Mouse (Mus musculus) E14TG2a.4 (cell line): Measurements from ENCODE around the gene Rex1bd.

Experiments used
- CTCF ChIP-seq: conservative IDR thresholded peaks from 2 replicates; pipeline ENCODE4 v1.5.1; 2014; ENCODE audit warnings: low read length
- POU5F1 ChIP-seq: IDR thresholded peaks from 2 replicates; pipeline ENCODE4 v1.6.1; 2014; ENCODE audit warnings: low read length, borderline replicate concordance

DNA sequence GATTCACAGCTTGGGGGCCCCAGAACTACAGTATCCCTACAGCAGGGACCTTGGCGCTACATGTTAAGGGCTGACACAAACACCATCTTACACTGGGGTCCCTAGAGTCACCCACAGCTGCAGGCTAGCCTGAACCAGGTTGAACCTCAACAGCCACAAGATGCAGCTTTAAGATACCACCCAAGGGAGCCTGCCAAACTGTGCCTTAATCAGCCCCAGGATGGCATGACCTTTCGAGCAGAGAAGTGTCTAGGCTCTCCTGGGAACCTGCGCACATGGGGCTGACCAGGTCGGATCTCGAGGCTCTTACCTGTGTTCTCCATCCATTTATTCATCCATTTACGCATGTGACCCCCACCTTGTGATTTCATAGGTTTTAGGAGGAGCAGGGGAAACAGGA lies 48.7 kb downstream of the Rex1bd start:
- TF ChIP-seq CTCF: no peak
- no peak for TF ChIP-seq POU5F1
